Mouse (Mus musculus) megakaryocyte-erythroid progenitor cell, adult 5-6 weeks (primary cell): ENCODE measurements around the gene Rere. TPM values are rescaled to one million over a fixed set of nuclear protein-coding genes. Genes with fewer than 3 reads are reported as not detected.

Experiments used
- ATAC-seq: replicated peaks from 2 replicates; pipeline ENCODE4 v1.8.0; 2016; ENCODE audit warnings: mild to moderate bottlenecking, inconsistent platforms; ENCODE audit not compliant: severe bottlenecking, poor library complexity, low FRiP score, low TSS enrichment
- total RNA-seq, 2 experiments: library from RNA; stranded (forward) in 1 of 2; stranded (reverse) in 1 of 2; fragments of 200-1000, 215-1000 nt in 1 of 2; fragments of >200 nt in 1 of 2; fragmentation: Nextera tagmentation in 1 of 2; gene quantifications; 2 replicates each; pipeline ENCODE4 v1.2.3; 2014 to 2017

Gene Rere
- total RNA-seq, 2 experiments from 2014 or later, result 17.1 to 36.1 TPM

- ATAC-seq, result peak; percentile 69
These were observed 374.5 kb downstream of the Rere start for GRCm38 (mm10) chr4:150655989-150656388.

- no peak for ATAC-seq
These were observed 375.1 kb downstream of the Rere start for GRCm38 (mm10) chr4:150656504-150656903.

- ATAC-seq, result no peak
These were observed 378.6 kb downstream of the Rere start for GRCm38 (mm10) chr4:150659926-150660610.

GRCm38 (mm10) chr4:150661886-150662285 lies 380.4 kb downstream of the Rere start:
- no peak for ATAC-seq

- ATAC-seq, result peak; percentile 69
These were observed 381.7 kb downstream of the Rere start for GRCm38 (mm10) chr4:150663192-150663591.

- ATAC-seq, result 0 out of 2 replicates have a peak, but pooled peaks have one; percentile 20
These were observed 383.3 kb downstream of the Rere start for GRCm38 (mm10) chr4:150664726-150665125.

GRCm38 (mm10) chr4:150665806-150666205 lies 384.4 kb downstream of the Rere start:
- ATAC-seq, result no peak

Other genes with a start within 250 kb of the Rere start
- 0.33 and 1.0 TPM in 2 replicates for gene Gpr157, start 194.3 kb upstream of the Rere start, total RNA-seq (2014; fragmentation: Nextera tagmentation)
- gene Gpr157, start 194.3 kb upstream of the Rere start, total RNA-seq (2017), result 0.33 and 0.99 TPM in 2 replicates
- not detected in 2 replicates for gene Slc2a5, start 162.4 kb upstream of the Rere start, total RNA-seq (2014; fragmentation: Nextera tagmentation)
- gene Slc2a5, start 162.4 kb upstream of the Rere start, total RNA-seq (2017), result not detected in 2 replicates
- gene Slc2a7, start 132.7 kb upstream of the Rere start, total RNA-seq (2014; fragmentation: Nextera tagmentation), result not detected in 2 replicates
- not detected in 2 replicates for gene Slc2a7, start 132.7 kb upstream of the Rere start, total RNA-seq (2017)
- not detected in 2 replicates for gene Car6, start 80.3 kb upstream of the Rere start, total RNA-seq (2014; fragmentation: Nextera tagmentation)
- not detected in 2 replicates for gene Car6, start 80.3 kb upstream of the Rere start, total RNA-seq (2017)
- gene Eno1, start 44.9 kb upstream of the Rere start, total RNA-seq (2014; fragmentation: Nextera tagmentation), result 203 and 216 TPM in 2 replicates
- 136 and 155 TPM in 2 replicates for gene Eno1, start 44.9 kb upstream of the Rere start, total RNA-seq (2017)